Mouse (Mus musculus): ENCODE results near the gene Mapk14.
"Not testable (repeated sequence)": the region's sequence is repeated elsewhere in the genome, so short reads cannot be mapped to it uniquely, and the experiment has no call there.

The Mapk14 gene

DNA sequence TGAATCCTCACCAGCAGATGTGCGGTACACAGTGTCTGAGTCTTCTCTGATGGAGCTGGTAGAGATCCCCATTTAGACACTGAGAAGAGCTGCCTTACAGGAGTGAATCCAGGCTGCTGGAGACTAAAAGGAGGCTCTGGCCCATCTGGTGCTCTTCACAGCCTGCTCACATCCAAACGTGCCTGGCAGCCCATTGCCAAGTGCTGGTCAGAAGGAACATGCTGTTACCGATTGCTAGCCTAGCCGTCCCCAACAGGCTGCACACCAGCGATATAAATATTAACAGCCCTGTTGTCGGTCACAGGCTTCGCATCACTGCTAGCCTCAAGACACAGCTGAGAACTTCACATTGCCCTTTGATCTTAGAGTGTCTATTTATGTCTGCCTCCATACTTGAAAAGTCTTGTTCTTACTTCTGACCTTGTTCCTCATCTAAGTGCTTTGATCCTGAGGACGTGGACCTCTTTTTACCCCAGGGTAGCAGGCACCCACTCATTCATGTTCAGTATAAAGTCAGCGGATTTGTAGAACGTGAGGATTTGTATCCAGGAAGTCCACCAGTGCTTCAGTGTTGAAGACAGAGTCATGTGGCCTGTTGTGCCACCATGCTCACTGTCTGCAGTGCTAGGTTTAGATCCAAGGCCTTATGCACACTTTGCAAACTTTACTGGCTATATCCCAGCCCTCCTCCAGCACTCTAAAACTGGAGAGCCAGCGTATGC is 52.2 kb downstream of the Mapk14 start:
- DNase-seq (ENCODE audit: low spot score): no peak

DNA sequence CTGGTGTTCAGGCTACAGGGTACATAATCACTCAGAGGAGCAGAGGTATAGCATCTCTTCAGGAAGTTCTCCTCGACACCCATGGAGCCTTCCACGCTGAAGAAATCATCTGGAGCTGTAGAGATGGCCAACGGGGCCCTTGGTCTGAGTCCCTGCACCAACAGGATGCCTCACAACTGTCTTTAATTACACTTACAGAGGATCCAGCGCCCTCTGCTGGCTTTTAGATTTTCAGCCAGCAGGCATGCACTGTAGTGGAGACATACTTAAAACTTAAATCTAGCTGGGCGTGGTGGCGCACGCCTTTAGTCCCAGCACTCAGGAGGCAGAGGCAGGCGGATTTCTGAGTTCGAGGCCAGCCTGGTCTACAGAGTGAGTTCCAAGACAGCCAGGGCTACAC is 52.8 kb downstream of the Mapk14 start:
- peak; percentile 35 for DNase-seq (ENCODE audit: low spot score)

DNA sequence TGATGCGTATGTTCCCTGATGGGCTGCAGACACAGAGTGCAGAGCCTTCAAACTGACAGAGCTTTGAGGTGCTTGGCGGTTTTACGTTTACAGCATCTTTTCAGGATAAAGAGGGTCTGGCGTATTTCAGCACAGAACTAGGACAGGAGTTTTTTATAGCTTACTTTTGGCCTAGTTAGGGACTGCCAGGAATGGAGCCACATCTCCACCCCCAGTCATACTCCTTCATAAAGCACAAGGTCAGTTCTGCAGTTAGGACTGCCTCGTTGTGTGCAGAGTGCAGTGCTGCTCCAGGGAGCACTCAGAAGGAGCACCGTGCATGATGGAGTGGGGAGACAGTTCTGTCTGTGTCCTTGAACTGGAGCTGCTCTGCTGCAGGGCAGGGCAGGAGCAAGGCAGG is 54.6 kb downstream of the Mapk14 start:
- no peak for DNase-seq (ENCODE audit: low spot score)

DNA sequence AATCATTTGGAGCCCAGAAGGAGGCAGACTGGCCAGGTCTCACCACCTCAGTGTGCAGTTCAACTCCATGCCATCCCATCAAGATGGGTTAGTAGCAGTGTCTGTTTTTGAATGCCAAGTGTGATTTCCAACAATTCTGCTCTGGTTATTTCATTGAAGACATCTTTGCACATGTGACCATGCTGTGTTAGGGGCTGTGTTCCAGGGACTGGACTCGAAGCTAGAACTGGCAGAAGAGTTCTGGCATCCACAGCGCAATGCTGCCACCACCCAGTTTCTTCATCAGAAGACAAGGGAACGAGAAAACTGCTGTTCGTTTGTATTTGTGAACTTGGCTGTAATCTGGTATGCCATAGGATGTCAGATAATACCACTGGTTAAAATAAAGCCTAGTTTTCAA is 56.9 kb downstream of the Mapk14 start:
- no peak for DNase-seq (ENCODE audit: low spot score)

DNA sequence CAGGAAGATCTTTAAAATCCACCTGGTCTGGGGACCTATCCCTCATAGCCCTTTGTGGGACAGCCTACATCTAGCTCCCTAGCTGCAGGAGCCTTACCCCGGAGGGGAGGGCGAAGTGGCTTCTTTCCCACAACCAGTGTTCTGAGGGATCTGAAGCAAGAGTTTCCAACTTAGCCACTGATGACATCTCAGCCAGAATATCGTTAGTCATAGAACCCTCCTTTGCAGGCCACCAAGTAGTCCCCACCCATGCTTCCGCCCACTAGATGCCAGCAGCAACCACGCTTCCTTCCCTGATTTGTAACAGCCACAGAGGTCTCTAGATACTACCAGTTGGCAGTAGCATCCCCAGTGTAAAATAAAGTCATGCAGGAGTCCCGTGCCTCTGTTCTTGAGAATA is 59.5 kb downstream of the Mapk14 start:
- peak; percentile 55 for DNase-seq (ENCODE audit: low spot score)

DNA sequence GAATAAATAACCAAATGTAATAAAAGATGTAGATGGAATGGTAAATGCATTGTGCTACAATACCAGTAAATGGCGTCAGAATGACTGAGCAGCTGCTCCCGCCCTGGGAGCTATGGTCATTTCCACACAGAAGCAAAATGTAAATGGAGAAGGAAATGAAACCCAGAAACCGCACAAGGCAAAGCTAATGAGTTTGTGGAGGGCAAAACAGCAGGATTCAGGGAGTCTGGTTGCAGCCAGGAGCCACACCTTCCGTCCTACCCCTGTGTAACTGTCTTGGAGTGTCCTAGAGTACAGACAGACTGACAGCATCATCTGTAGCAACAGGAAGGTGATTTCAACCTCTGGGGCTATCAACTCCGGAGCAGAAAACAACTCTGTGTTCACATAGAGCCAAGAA is 65.3 kb downstream of the Mapk14 start:
- DNase-seq (ENCODE audit: low spot score): no peak

DNA sequence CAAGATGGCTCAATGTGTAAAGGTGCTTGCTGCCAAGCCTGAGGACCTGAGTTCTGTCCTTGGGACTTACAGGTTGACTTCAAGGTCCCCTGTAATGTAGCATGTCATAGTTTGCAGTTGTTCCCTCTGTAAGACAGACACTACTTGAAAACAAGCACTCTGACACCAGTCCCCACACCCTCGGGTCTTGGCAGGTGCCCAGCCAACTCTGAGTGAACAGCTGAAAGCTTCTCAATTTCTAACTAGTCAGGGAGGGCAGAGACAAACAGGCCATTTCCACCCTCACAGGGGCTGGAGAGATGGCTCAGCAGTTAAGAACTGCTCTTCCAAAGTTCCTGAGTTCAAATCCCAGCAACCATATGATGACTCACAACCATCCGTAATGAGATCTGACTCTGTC is 66.3 kb downstream of the Mapk14 start:
- DNase-seq (ENCODE audit: low spot score): peak; percentile 58

DNA sequence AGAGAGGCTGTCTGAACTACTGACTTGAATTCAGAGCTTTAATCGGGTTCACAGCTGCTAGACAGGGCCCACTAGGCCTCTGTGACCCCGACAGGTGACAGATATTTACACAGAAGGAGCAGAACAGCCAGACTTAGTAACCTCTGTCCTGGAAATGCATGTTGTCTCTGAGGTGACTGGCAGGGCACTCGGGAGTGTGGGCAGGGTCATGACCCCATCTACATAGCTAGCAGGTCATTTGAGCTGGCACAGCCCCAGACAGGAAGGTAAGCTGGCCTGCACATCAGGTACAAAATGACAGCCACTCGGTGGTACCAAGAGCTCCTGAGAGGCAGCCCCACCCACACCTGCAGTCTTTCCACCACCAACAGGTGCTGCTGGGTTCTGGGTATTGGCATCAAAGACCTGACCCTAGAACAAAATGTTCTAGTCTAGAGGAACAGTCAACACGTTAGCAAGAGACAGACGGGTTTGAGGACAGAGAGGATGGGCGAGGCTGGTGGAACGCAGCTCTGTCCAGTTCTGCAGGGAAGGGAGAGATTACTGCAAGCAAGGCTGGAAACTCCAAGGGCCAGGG is 69.7 kb downstream of the Mapk14 start:
- DNase-seq (ENCODE audit: low spot score): no peak

DNA sequence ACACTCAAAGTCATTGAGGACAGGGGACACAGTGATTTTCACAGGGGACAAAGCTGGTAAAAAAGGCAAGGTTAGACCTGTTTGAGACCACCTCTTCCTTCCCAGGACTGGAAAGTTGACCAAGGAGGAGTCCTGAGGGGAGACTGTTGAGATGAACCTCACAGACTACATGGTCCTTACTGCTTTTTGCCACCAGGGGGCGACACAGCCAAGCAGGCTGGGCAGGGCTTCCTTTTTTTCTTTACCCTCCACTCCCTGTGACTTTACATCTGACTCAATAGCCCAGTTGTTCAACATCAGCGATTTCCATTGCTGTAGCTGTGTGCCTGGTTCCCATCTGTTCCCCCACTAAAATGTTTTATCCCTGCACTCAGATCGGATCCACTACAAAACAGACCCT is 70.7 kb downstream of the Mapk14 start:
- peak; percentile 83 for DNase-seq (ENCODE audit: low spot score)

DNA sequence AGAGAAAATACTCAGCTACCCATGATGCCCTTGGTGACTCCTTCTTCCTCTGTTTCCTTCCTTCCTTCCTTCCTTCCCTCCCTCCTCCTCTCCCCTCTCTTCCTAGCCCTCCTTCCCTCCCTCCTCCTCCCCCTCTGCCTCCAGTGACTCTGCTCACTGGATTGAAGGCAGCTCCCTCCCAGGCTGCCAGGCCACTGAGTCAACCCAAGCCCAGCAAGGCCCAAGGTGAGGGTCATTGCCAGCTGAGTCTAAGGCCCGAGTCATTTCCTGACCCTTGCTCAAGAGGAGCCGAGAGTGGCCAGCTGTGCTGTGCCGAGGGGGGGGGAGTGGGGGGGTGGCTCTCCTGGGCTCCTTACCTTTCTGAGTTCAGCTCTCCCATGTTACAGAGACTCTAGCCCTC is 75.1 kb downstream of the Mapk14 start:
- peak; percentile 61 for DNase-seq (ENCODE audit: low spot score)

DNA sequence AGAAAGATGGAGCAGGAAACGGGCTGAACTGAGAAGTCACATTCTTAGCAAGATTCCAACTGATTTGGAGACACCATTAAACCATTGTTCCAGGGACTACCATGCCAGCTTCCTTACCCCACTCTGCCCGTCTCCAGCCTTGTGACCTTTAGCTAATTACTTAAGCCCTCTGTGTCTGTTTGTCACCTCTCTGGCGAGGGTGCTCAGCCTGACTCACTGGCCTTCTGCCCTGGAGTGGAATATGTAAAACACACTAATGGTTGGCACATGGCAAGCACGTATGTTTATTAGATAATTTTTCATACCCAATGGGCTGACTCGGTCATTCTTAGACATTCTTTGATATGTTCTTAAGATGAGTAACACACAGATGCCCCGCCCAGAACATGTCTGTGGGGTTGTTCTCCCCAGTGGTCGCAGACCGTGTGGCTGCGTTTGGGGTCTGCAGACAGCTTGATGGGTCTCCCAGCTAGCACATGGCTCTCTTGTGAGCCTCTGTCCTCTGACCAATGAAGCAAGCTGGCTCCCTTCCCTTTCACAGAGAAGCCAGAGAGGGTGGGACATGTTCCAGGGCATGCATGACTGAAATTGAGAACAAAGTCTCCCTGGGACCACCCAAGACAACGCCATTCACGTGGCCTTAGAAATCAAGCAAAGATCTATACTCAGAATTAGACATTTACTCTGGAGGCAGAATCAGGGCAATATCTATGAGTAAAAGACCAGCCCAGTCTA is 75.8 kb downstream of the Mapk14 start:
- peak; percentile 17 for DNase-seq (ENCODE audit: low spot score)

DNA sequence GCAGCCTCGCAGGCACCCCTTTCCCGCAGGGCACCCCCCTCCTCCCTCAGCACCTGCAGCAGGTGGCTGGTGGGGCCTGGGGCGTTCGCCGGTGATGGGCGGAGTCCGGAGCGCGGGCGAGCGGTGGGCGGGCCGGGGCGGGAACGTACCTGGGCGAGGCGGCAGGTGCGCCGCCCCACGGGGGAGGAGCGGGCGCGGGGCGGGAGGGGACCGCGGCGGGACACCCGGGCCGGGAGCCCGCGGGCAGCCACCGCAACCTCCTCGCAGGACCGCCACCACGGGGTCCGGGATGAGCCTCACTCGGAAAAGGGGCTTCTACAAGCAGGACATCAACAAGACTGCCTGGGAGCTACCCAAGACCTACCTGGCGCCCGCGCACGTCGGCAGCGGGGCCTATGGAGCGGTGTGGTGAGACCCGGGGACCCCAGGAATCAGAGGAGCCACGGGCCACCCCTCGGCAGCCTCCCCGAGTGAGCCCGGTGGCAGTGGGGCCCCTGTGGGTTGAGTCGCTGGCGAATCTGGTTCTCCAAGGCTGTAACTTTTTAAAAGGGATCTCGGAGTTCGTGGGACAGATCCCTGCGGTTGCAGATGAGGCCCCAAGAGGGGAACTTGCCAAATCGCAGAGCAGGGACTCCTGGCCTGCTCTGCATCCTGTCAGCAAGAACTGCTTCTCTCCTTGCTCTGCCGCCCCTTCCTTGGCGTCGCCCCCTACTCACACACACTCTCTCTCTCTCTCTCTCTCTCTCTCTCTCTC is 78.2 kb downstream of the Mapk14 start, which contains the start of gene Mapk13:
Mapk13 (plus strand) TSS at position 177 of the 754 bp plus-strand sequence.
- no peak for DNase-seq (ENCODE audit: low spot score)

DNA sequence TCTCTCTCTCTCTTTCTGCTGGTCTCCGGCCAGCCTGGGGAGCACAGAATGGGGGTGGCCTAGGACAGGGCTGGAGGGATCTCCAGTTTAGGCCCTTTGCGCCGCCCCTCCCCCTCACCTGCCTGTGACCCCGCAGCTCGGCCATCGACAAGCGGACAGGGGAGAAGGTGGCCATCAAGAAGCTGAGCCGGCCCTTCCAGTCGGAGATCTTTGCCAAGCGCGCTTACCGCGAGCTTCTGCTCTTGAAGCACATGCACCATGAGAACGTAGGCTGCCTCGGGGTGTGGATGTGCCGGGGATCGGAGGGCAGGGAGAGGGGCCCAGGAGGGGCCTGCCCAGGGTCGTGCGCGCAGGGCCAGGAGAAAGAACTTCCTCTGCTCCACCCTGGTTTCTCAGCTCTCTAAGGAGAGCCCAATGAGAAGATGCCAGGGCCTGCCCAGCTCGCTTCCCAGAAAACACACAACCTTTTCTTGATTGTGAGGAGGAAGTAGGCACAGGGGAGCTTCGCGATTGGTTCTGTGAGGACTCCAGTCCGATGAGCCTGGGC is 78.8 kb downstream of the Mapk14 start:
- DNase-seq (ENCODE audit: low spot score): no peak

DNA sequence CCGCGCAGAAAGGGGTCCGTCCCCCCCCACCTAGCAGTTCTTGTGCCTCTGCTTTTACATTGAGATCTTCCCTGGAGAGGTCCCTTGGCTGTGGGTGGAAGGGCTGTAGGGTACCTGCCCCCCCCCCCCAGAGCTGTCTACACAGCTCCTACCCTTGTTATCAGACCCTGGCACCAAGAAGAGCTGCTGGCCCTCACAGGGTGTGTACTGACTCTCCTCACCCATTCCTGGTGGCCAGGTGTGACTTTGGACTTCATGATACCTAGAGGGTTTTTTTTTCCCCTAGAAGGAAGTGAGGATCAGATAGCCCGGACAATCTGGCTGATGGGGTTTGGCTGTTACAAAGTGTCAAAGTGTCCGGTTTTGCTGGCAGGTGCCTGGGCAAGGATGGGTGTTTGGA is 80.2 kb downstream of the Mapk14 start:
- DNase-seq (ENCODE audit: low spot score): no peak

DNA sequence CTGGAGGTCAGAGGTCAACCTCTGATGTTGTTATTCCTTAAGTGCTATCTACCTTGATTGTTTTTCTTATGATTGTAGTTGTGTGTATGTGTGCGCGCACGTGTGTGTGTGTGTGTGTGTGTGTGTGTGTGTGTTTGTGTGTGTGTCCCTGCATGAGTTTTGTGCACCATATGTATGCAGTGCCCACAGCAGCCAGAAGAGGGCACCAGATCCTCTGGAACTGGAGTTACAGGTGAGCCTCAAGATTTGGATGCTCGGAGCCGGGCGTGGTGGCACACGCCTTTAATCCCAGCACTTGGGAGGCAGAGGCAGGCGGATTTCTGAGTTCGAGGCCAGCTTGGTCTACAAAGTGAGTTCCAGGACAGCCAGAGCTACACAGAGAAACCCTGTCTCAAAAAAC is 83.2 kb downstream of the Mapk14 start:
- DNase-seq (ENCODE audit: low spot score): not testable (repeated sequence)

DNA sequence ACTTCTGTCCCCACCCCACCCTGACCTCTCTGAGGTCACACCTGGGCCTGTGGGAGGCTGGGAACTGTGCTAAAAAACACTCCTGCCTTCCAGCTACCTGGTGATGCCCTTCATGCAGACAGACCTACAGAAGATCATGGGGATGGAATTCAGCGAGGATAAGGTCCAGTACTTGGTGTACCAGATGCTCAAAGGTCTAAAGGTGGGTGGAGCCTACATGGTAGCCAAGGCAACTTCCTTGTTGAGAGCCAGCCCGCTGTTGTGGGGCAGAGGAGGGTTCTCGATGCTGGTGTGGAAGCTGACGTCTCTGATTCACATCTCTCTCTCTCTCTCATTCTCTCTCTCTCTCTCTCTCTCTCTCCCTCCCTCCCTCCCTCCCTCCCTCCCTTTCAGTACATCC is 84.0 kb downstream of the Mapk14 start:
- no peak for DNase-seq (ENCODE audit: low spot score)

DNA sequence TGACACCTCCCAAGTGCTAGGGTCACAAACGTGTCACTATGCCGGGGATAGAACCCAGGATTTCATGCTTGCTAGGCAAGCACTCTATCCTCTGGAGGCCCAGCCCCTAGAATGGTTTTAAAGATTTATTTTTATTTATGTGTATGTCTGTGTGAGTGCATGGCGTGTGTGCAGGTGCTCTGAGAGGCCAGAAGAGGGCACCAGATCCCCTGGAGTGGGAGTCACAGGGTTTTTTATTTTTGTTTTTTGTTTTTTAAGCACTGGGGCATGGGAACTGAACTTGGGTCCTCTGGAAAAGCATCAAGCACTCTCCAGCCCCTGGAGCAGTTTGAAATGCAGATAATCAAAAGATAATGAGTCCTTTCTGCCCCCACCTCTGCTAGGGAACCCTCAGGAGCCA is 85.7 kb downstream of the Mapk14 start:
- DNase-seq (ENCODE audit: low spot score): no peak

DNA sequence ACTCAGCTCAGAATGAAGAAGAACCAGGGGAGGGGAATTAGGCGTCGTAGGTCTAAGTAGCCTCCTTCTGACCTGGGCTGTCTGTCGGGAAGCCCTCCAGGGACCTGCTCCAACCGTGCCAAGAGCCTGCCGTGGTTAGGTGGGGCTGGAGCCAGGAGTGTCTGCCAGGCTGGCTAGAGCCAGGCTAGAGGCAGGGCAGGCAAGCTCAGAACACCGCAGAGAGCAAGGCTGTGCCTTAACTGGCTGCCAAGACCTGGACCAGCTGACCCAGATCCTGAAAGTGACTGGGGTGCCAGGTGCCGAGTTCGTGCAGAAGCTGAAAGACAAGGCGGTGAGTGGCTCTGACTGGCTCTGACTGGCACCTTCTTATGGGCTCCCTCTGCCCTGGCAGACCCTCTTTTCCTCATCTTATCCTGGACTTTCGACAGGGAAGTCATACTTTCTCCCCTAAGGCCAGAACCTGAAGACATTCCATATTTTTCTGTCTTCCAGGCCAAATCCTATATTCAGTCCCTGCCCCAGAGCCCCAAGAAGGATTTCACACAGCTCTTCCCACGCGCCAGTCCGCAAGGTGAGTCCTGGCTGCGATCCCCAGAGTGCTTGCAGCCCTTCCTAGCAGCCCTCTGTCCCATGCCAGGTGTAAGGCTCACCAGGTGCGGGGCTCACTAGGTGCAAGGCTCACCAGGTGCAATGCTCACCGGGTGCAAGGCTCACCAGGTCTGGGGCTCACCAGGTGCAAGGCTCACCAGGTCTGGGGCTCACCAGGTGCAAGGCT is 86.3 kb downstream of the Mapk14 start:
- peak; percentile 34 for DNase-seq (ENCODE audit: low spot score)

DNA sequence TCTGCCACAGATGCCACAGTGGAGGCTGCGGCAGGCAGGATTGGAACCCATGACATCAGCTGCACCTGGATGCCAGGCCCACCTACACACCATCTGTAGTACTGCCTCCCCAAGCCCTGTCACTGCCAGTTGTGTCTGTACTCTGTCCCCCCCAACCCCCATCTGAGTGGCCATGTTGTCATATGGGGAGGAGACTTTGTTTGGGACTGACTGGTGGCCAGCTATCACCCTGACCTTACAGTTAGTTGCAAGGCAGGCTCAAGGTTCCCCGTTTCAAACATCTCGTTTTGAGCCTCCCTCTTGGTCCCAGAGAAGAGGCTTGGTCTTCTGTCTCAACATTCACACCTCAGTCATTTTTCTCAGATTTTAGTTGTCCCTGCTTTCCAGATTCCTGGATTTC is 88.6 kb downstream of the Mapk14 start:
- no peak for DNase-seq (ENCODE audit: low spot score)

DNA sequence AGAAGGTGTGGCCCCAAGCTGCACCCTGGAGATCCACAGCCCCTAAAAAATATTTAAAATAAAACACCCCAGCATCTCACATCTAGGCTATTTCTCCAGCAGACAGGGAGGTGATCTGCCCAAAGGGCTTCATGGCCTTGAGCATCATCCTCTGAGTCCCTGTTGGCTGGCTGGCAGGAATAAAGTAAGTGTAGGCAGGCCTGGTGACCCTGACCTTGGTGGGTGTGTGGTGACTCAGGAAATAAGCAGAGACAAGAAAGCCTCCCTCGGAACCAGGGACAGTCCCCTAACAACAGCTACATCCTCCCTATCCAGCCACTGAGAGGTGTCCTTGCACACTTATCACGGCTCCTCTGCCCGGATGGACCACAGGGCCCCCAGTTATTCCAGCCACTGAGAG is 89.7 kb downstream of the Mapk14 start:
- no peak for DNase-seq (ENCODE audit: low spot score)

DNA sequence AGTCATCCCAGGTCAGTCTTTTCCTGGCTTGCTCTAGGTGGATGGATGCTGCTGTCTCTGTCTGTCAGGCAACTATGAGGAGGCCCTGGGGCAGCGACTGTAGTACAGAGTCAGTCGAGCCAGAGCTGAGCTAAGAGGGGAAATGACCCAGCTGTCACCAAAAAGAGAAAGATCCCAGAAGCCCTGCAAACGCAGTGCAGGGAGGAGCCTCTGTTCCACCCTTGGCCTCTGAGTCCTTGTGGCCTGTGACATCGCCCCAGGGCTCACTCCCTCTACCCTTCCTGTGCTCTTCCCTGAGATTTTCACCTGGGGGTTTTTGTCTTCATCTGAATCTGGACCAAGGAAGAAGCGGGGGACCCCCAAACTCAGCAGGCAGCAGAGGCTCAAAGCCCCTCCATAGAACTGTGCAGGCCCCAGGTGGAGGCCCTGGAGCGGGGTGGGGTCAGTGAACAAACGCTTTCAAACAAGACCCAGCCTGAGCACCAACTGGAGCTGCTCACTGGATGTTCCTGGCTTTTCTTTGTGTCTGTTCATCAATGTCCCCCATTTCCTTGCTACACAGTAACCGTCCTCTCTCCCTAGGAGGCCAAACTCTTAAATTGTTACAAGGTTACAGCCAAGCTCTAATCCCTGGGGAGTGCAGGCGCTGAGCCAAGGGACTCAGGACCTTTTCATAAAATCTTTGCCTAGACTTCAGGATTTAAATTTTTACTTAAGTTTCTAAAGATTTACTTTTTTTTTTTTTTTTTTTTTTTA is 90.3 kb downstream of the Mapk14 start:
- DNase-seq (ENCODE audit: low spot score): peak; percentile 32

Measured in adipocyte (in vitro differentiated cells).